Mouse (Mus musculus) midbrain, embryonic 13.5 days (tissue): Measurements from ENCODE around the gene Get4. TPM values are rescaled to one million over a fixed set of nuclear protein-coding genes. Genes with fewer than 3 reads are reported as not detected.

ENCODE experiments used
- ATAC-seq: fragments of 200-750 bp; cut with Nextera tagmentation; 2 replicates; pipeline ENCODE4 v1.8.0; 2017; ENCODE audit warnings: mild to moderate bottlenecking, moderate TSS enrichment, moderate library complexity
- H3K27ac ChIP-seq: fragments of 300-500 bp; sonication (generic); 2 replicates; pipeline ENCODE4 v1.5.1; 2015; ENCODE audit warnings: inconsistent platforms, mild to moderate bottlenecking, moderate library complexity
- H3K27me3 ChIP-seq: fragments of 300-500 bp; sonication (generic); 2 replicates; pipeline ENCODE4 v1.6.1; 2015; ENCODE audit warnings: mild to moderate bottlenecking, inconsistent platforms
- H3K36me3 ChIP-seq: fragments of 300-500 bp; sonication (generic); 2 replicates; pipeline ENCODE4 v1.6.1; 2015; ENCODE audit warnings: mild to moderate bottlenecking, inconsistent platforms
- H3K4me1 ChIP-seq: fragments of 300-500 bp; sonication (generic); replicated peaks from 2 replicates; pipeline ENCODE4 v1.6.1; 2015; ENCODE audit warnings: inconsistent platforms
- H3K4me2 ChIP-seq: fragments of 300-500 bp; sonication (generic); replicated peaks from 2 replicates; pipeline ENCODE4 v1.6.1; 2015; ENCODE audit warnings: moderate library complexity, mild to moderate bottlenecking, inconsistent platforms
- H3K4me3 ChIP-seq: fragments of 300-500 bp; sonication (generic); replicated peaks from 2 replicates; pipeline ENCODE4 v1.5.1; 2015; ENCODE audit warnings: mild to moderate bottlenecking, inconsistent platforms
- H3K9ac ChIP-seq: fragments of 300-500 bp; sonication (generic); replicated peaks from 2 replicates; pipeline ENCODE4 v1.6.1; 2015; ENCODE audit warnings: mild to moderate bottlenecking, inconsistent platforms
- H3K9me3 ChIP-seq: fragments of 300-500 bp; sonication (generic); 2 replicates; pipeline ENCODE4 v1.6.1; 2016; ENCODE audit warnings: mild to moderate bottlenecking, inconsistent platforms
- WGBS: fragments of 180-500 bp; shearing (Covaris S2); methylation state at CpG from one replicate; pipeline ENCODE4 v1.1.7; 2015; 5-methylcytosine and 5-hydroxymethylcytosine counted together
- polyA plus RNA-seq: library from polyadenylated mRNA; unstranded; fragments of >200 nt; fragmentation: Nextera tagmentation; extraction: Ambion mirVana; gene quantifications from 2 replicates; pipeline ENCODE4 v1.2.1, GENCODE M21; 2015

Get4 gene
- polyA plus RNA-seq, 1 experiment from 2014 or later, result 116 TPM

DNA sequence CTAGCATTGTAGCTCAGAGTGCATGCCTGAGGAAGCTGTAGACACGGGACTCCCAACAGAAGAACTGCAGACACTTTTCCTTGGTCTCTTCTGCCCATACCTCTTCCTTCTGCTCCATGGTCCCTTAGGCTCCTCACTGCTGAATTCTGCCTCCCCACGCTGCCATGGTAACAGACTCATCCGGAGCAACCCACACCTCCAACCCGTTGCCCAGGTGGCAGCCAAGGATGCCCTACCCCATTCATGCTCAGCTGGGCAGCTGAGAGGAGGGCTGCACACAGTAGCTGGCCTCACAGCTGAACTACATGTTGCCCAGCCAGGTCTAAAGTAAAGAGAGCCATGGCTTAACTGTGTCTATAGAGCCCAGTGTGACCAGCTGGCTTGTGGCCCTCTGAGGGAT lies 36.5 kb downstream of the Get4 start:
- ATAC-seq, result no peak
- H3K4me3 ChIP-seq, result no peak overlapping the region
- H3K36me3 ChIP-seq, result no peaks in the 10 kb centered on the region; the same call in 1 of the 2 replicates
- H3K9me3 ChIP-seq, result no peaks in the 10 kb centered on the region
- no peak overlapping the region for H3K27ac ChIP-seq
- no peaks in the 10 kb centered on the region for H3K27me3 ChIP-seq
- no peak overlapping the region for H3K9ac ChIP-seq
- H3K4me2 ChIP-seq, result no peak overlapping the region
- 75% methylated on average over 4 of the region's 4 CpGs for WGBS
- H3K4me1 ChIP-seq, result no peaks in the 10 kb centered on the region

DNA sequence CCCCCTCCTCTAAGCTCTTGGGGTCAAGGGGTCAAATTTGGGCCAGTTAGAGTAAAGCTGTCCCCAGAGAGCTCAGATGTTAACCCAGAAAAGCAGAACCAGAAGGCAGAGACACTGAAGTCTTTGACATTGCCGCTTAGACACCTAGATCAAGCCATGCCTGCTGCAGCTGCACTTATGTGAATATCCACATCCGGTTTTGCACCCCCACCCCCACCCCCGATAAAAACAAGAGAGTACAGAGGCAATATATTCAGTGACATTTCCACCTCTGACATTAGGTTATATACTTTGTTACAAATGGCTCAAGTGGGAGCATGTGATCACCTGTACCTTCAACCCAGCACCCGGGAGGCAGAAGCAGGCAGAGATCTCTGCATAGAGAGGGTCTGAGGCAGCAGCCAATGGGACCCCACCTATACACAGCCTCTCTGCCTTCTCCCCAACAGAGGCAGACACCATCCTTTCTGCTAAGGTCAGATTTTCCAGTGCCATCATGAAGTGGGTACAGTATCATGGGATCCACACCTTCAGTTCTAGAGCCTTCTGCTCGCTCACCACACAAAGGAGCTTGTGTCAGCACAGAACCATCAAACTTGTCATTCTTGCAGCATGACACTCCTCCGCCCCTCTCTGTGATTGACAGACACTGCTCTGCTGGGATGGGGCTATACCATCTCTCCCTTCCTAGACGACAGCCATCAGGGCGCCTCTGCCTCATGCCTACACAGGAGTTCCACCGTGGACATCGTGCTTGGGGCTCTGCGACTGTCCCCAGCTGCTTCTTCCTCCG lies 38.5 kb downstream of the Get4 start:
- no peak overlapping the region for H3K4me2 ChIP-seq
- no peak overlapping the region for H3K27ac ChIP-seq
- H3K4me3 ChIP-seq, result no peak overlapping the region
- no peaks in the 10 kb centered on the region for H3K9me3 ChIP-seq
- no peak overlapping the region for H3K9ac ChIP-seq
- no peaks in the 10 kb centered on the region; the same call in 1 of the 2 replicates for H3K36me3 ChIP-seq
- H3K4me1 ChIP-seq, result no peaks in the 10 kb centered on the region
- H3K27me3 ChIP-seq, result no peaks in the 10 kb centered on the region
- ATAC-seq, result no peak
- 86% methylated on average over 12 of the region's 12 CpGs for WGBS

DNA sequence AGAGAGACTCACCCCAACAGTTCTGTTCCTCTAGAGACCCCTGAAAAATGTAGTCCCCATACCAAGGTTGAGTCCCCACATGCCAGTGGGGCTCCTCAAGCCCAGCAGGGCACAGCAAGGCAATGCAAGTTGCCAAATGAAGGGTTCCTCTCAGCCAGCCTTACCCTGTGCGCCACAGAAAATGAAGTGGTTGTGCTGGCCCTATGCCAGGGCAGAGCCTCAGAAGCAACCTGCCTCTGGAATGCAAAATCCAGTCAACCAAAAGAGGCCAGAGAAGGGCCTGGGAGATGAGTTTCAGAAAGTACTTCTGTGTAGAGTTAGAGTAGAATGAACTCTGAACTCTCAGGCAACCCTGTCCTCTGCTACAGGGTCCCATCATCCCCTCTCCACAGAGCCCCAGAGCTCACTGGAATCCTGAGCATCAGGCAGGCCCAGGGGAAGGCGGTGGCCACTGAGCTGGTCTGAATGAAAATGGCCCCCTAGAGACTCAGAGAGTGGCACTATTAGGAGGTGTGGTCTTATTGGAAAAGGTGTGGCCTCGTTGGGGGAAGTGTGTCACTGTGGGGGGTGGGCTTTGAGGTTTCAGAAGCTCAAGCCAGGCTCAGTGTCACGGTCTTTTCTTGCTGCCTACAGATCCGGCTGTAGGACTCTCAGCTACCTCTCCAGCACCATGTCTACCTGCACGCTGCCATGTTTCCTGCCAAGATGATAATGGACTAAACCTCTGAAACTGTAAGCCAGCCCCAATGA lies 39.9 kb downstream of the Get4 start:
- Histone ChIP-seq H3K9me3 (no peaks in the 10 kb centered on the region), H3K27me3 (no peaks in the 10 kb centered on the region), H3K4me1 (no peaks in the 10 kb centered on the region), H3K4me3 (no peak overlapping the region), H3K9ac (no peak overlapping the region), H3K4me2 (no peak overlapping the region), H3K36me3 (no peaks in the 10 kb centered on the region; the same call in 1 of the 2 replicates), H3K27ac (no peak overlapping the region)
- no peak for ATAC-seq
- 72% methylated on average over 6 of the region's 6 CpGs for WGBS

DNA sequence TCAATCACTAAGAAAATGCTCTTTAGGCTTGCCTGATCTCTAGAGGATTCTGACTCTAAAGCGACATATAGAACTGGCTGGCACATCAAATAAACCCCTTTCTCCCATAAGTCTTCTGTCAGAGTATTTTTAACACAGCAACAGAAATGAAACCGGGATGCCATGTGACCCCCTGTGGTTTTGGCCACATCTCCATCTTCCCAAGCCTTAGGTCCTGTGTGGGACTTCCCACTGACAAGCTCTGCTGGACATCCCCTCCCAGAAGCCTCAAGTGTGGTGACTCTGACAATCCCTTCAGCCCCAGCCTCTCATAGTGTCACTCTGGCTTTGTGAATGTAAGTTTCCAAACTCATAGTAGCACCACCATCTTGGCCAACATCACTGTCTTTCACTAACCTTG lies 42.0 kb downstream of the Get4 start:
- Histone ChIP-seq H3K9ac (no peak overlapping the region), H3K4me3 (no peak overlapping the region), H3K27me3 (no peaks in the 10 kb centered on the region), H3K27ac (no peak overlapping the region), H3K4me1 (no peaks in the 10 kb centered on the region), H3K4me2 (no peak overlapping the region), H3K36me3 (no peaks in the 10 kb centered on the region; the same call in 1 of the 2 replicates), H3K9me3 (no peaks in the 10 kb centered on the region)
- WGBS, result 74% methylated on average over 2 of the region's 2 CpGs
- no peak for ATAC-seq

DNA sequence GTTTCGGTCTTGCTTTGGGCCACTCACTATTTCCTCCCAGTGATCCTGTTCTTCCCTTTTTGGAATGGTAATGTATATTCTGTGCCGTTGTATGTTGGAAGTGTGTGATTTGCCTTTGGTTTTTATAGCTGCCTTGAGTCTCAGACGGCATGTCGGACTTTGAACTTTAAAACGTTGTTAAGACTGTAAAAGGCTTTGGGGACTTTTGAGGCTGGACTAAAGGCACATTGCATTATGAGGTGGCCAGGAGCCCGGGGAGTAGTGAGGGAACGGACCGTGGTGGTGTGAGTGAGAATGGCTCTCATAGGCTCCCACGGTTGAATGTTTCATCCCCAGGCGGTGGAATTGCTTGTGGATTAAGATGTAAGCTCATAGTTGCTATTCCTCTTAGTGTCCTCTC lies 45.0 kb downstream of the Get4 start:
- no peak overlapping the region for H3K4me3 ChIP-seq
- no peaks in the 10 kb centered on the region for H3K27me3 ChIP-seq
- H3K9ac ChIP-seq, result no peak overlapping the region
- H3K9me3 ChIP-seq, result no peaks in the 10 kb centered on the region
- no peaks in the 10 kb centered on the region for H3K4me1 ChIP-seq
- no peak overlapping the region for H3K4me2 ChIP-seq
- WGBS, result 90% methylated on average over 10 of the region's 10 CpGs
- H3K36me3 ChIP-seq, result no peaks in the 10 kb centered on the region; the same call in 1 of the 2 replicates
- no peak overlapping the region for H3K27ac ChIP-seq
- ATAC-seq, result no peak

DNA sequence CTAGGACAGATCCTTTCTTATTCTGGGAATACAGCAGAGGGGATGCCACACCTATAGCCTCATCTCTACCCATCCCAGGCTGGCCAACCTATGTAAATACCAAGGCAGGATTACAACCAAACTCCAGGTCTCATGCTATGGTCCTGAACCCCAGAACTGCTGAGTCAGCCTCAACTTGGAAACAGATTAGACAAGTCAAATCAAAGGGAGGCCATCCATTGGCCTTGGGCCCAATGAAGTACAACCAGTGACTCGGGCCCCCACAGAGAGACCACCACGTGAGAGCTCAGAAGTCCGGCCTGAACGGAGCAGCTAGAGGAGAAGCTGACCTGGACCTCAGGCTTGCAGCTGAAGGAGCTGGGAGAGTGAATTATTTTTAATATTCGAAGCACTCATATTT lies 45.6 kb downstream of the Get4 start:
- Histone ChIP-seq H3K27me3 (no peaks in the 10 kb centered on the region), H3K9ac (no peak overlapping the region), H3K4me2 (no peak overlapping the region), H3K4me3 (no peak overlapping the region), H3K27ac (no peak overlapping the region), H3K36me3 (no peaks in the 10 kb centered on the region; the same call in 1 of the 2 replicates), H3K4me1 (no peaks in the 10 kb centered on the region), H3K9me3 (no peaks in the 10 kb centered on the region)
- WGBS, result 81% methylated on average over 5 of the region's 5 CpGs
- no peak for ATAC-seq

DNA sequence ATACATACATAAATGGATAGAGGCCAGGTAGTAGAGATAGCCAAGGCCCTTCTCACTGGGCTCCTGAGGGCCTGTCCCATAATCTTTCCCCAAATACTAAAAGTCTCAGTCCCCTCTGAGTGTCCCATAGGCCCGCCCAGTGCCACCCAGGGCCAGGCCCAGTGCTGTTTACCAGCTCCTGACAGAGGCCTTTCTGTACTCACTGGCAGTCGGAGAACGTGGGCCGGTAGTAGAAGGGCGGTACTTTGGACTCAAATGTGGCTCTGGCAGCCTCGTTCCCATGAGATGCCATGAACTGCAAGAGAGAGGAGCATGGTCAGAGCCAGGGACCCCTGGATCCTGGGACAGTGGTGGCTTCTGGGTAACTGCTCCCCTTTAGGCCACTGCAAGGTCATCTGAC lies 50.0 kb downstream of the Get4 start:
- ATAC-seq, result no peak
- H3K27ac ChIP-seq, result no peak overlapping the region
- H3K27me3 ChIP-seq, result no peaks in the 10 kb centered on the region
- no peaks in the 10 kb centered on the region for H3K36me3 ChIP-seq
- no peaks in the 10 kb centered on the region for H3K9me3 ChIP-seq
- H3K4me2 ChIP-seq, result no peak overlapping the region
- no peak overlapping the region for H3K9ac ChIP-seq
- no peak overlapping the region for H3K4me3 ChIP-seq
- WGBS, result 87% methylated on average over 6 of the region's 6 CpGs
- H3K4me1 ChIP-seq, result no peaks in the 10 kb centered on the region

DNA sequence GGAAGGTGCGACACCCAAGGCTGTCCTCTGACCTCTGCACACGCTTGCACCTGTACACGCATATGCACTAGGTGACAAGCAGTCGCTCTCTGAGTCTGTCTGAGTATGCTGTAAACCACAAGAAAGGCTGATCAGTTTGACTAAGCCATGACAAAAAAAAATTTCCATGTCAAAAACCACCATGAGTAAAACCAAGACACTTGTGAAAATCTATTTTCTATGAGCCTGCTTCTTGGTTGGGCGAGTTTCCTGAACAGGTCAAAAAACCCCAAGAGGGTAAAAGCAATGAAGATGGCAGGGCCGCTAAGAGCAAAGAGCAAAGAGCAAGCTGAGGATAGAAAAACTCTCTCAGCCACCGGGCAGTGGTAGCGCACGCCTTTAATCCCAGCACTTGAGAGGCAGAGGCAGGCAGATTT lies 51.5 kb downstream of the Get4 start:
- ATAC-seq, result no peak
- Histone ChIP-seq H3K4me3 (no peak overlapping the region), H3K9ac (no peak overlapping the region), H3K4me1 (no peaks in the 10 kb centered on the region), H3K27me3 (no peaks in the 10 kb centered on the region), H3K9me3 (no peaks in the 10 kb centered on the region), H3K4me2 (no peak overlapping the region), H3K36me3 (no peaks in the 10 kb centered on the region), H3K27ac (no peak overlapping the region)
- WGBS, result 87% methylated on average over 9 of the region's 9 CpGs

DNA sequence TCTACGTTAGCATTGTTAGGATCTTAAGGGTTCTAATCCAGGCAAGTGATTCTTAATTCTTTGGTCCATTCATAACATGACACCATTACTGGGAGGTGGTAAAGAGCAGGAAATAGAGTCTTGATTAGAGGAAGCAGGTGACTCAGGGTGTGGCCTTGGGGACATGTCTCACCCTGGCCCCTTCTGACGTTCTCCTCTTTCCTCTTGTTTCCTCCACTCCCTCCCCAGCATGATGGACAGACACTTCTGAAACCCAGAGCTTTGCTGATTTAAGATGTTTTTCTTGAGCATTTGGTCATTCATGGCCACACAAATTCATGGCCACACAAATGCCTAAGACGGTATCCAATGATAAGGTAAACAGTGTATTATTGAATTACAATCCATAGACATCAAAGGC lies 57.8 kb downstream of the Get4 start:
- WGBS, result 83% methylated on average over 3 of the region's 3 CpGs
- no peak for ATAC-seq

DNA sequence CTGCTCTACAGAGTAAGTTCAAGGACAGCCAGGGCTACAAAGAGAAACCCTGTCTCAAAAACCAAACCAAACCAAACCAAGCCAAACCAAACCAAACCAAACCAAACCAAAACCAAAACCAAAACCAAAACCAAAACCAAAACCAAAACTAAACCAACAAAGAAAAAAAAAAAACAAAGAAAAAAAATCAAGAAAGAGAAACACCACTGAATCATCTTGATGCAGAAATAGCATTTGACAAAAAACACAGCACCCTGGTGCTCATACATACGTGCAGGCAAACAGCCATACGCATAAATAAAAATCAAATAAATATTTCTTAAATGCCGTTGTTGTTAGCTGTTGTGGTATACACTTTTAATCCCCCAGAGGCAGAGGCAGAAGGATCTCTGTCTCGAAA lies 58.4 kb downstream of the Get4 start:
- H3K9ac ChIP-seq, result no peak overlapping the region
- WGBS, result 94% methylated on average over 4 of the region's 4 CpGs
- no peaks in the 10 kb centered on the region for H3K27me3 ChIP-seq
- no peaks in the 10 kb centered on the region for H3K9me3 ChIP-seq
- no peaks in the 10 kb centered on the region for H3K4me1 ChIP-seq
- no peak overlapping the region for H3K27ac ChIP-seq
- H3K4me3 ChIP-seq, result no peak overlapping the region
- H3K36me3 ChIP-seq, result no peaks in the 10 kb centered on the region
- ATAC-seq, result no peak
- no peak overlapping the region for H3K4me2 ChIP-seq

More for the DNA sequence above, 57.8 kb downstream of the Get4 start:
- no peak overlapping the region for H3K9ac ChIP-seq
- H3K4me3 ChIP-seq, result no peak overlapping the region
- H3K36me3 ChIP-seq, result no peaks in the 10 kb centered on the region
- H3K9me3 ChIP-seq, result no peaks in the 10 kb centered on the region
- no peak overlapping the region for H3K4me2 ChIP-seq
- no peak overlapping the region for H3K27ac ChIP-seq
- no peaks in the 10 kb centered on the region for H3K27me3 ChIP-seq
- no peaks in the 10 kb centered on the region for H3K4me1 ChIP-seq

DNA sequence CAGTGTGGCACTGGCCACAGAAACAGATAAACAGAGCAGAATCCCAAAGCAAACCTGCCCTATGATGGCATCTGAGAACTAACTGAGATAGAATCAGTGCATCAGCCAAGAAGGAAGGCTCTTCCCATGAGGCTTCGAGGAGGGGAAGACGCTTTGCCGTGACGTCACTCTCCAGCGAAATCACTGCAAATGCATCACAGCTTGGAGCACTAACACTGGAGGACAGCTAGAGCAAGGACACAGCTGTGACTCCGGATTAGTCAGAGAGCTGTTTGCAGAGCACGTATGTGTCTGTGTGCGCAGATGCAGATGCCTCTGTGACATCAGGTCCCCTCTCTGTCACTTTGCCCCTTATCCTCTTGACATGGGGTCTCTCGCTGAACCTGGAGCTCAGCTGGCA lies 59.7 kb downstream of the Get4 start:
- H3K9ac ChIP-seq, result no peak overlapping the region
- no peak for ATAC-seq
- H3K9me3 ChIP-seq, result no peaks in the 10 kb centered on the region
- 89% methylated on average over 9 of the region's 9 CpGs for WGBS
- no peak overlapping the region for H3K4me2 ChIP-seq
- H3K4me3 ChIP-seq, result no peak overlapping the region
- no peaks in the 10 kb centered on the region for H3K36me3 ChIP-seq
- no peak overlapping the region for H3K27ac ChIP-seq
- no peaks in the 10 kb centered on the region for H3K4me1 ChIP-seq
- H3K27me3 ChIP-seq, result no peaks in the 10 kb centered on the region

DNA sequence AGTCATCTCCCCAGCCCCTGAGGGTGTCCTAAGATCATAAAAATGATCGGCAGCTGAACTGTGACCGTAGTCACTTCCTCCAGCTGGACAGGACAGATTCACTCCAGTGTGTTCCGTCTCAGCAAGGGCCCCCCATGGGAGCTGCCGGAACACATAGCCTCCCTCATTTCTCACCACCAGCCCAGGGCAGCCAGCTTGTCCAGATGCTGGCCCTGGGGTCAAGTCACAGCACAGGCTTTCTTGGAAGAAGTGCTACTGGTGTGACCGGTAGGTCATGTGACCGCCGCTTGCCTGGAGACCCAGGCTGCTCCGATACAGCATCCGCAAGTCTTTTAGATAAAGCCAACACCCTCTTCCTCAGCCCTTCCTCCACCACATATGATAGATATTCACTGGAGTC lies 61.4 kb downstream of the Get4 start:
- Histone ChIP-seq H3K4me2 (no peak overlapping the region), H3K9ac (no peak overlapping the region), H3K4me3 (no peak overlapping the region), H3K27ac (no peak overlapping the region), H3K27me3 (no peaks in the 10 kb centered on the region), H3K4me1 (no peaks in the 10 kb centered on the region), H3K9me3 (no peaks in the 10 kb centered on the region), H3K36me3 (no peaks in the 10 kb centered on the region)
- no peak for ATAC-seq
- WGBS, result 95% methylated on average over 9 of the region's 9 CpGs
